Mouse (Mus musculus): ENCODE results near the gene Stard7.

- TF ChIP-seq POLR2A (IDR thresholded peaks at IDR 0.05; ENCODE audit: extremely low read depth, insufficient read depth, low read length) (no peak), CTCF (IDR thresholded peaks at IDR 0.05; ENCODE audit: low read depth, low read length) (no peak)
Measured at GRCm38 (mm10) chr2:127278162-127278561, 8.1 kb downstream of the Stard7 start.

Data from liver, adult 2 months (tissue).